Mouse (Mus musculus) bone marrow, adult 2 months (tissue): ENCODE data around the gene Large1. TPM values are rescaled to one million over a fixed set of nuclear protein-coding genes. Genes with fewer than 3 reads are reported as not detected.

Source experiments
- H3K27ac ChIP-seq: fragments of 200-500 bp; 2 replicates; pipeline ENCODE4 v1.5.1; 2012; ENCODE audit warnings: low read depth, mild to moderate bottlenecking, control low read depth, inconsistent platforms, low read length; ENCODE audit not compliant: control insufficient read depth, poor library complexity, insufficient read depth
- H3K4me1 ChIP-seq: fragments of 200-500 bp; 2 replicates; pipeline ENCODE4 v1.6.1; 2011; ENCODE audit warnings: low read length; ENCODE audit not compliant: control insufficient read depth, insufficient read depth
- H3K4me3 ChIP-seq: fragments of 200-500 bp; replicated peaks from 2 replicates; pipeline ENCODE3; 2011; ENCODE audit warnings: mild to moderate bottlenecking, low read depth, low read length, control low read depth; ENCODE audit not compliant: control insufficient read depth
- CTCF ChIP-seq: fragments of 200-500 bp; IDR thresholded peaks from 2 replicates; pipeline ENCODE4 v1.5.1; 2011; ENCODE audit warnings: low read length, control low read depth; ENCODE audit not compliant: control insufficient read depth, insufficient read depth
- POLR2A ChIP-seq: fragments of 200-500 bp; IDR thresholded peaks from 2 replicates; pipeline ENCODE4 v1.6.1; 2011; ENCODE audit warnings: low read depth, mild to moderate bottlenecking, control low read depth, low read length, borderline replicate concordance; ENCODE audit not compliant: control insufficient read depth
- WGBS: fragments of 180-500 bp; shearing (Covaris S2); methylation state at CpG from one replicate; pipeline ENCODE4 v1.1.7; 2018; 5-methylcytosine and 5-hydroxymethylcytosine counted together
- polyA plus RNA-seq: library from polyadenylated mRNA; stranded (reverse); fragments of >200 nt; gene quantifications from 2 replicates; pipeline ENCODE4 v1.2.4, GENCODE M21; 2011; ENCODE audit warnings: low replicate concordance; ENCODE audit not compliant: missing spikeins, insufficient read depth, insufficient read length

Large1 gene
- polyA plus RNA-seq, 1 experiment: 2.1 TPM

DNA sequence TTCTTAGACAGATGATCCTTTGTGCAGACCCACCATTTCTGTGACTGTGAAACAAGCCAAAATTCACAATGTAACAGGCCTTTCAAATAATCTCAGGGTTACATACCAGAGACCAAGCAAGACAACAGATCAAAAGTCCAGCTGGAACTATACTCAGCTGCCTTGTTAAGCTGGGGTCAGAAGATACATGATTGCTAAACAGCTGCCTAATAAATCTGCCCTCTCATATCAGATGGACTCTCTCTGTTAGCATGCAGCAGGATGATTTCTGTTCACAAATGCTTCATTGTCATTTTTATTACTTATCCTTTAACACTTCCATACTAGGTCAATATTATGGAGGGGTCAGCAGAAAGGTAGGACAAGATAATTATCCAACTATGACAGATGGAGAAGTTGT, 80.2 kb downstream of the Large1 start:
- TF ChIP-seq POLR2A (no peak), CTCF (no peak)
- H3K27ac ChIP-seq: no peak overlapping the region
- H3K4me1 ChIP-seq: no peaks in the 10 kb centered on the region
- no peak overlapping the region for H3K4me3 ChIP-seq

DNA sequence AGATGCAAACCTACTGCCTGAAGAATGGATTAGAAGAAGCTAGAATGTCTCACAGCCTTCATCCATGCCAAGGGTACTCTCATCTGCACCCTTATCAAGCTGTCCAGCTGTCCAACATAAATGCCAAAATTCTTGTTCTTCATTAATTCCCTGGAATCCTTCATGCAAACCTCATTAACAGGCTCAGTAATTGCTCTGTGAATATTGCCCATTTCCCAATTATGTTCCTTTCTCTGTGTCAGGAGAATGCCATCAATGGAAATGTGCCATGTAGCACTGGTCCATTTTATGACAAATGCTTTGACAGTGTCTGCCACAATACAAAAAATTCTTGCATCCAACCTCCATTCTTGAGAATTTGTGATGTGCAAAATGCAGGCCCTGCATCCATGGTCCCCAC, 82.3 kb downstream of the Large1 start:
- TF ChIP-seq CTCF (no peak), POLR2A (no peak)

DNA sequence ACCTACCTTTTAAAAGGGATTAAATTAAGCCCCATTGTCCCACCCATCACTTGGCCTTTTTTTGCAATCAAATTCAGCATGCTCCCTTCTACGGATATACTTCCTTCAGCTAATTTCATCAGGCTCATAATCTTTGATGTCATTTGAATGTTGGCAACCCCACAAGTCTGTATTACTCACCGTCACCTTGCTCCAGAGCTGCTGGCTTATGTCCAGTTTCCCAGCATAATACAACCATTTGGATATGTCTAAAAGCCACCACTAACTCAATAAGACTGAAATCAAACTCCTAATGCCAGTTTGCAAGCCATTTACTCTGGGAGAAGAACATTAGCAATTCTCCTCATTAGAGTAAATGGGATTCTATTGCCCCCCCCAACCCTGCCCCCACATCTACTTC, 95.4 kb downstream of the Large1 start:
- TF ChIP-seq CTCF: no peak
- TF ChIP-seq POLR2A: no peak
- Histone ChIP-seq H3K27ac (no peak overlapping the region), H3K4me1 (no peaks in the 10 kb centered on the region), H3K4me3 (no peak overlapping the region)
- 79% methylated on average over 2 of the region's 2 CpGs for WGBS

More for the DNA sequence above, 82.3 kb downstream of the Large1 start:
- no peak overlapping the region for H3K4me3 ChIP-seq
- no peaks in the 10 kb centered on the region for H3K4me1 ChIP-seq
- H3K27ac ChIP-seq: no peak overlapping the region

DNA sequence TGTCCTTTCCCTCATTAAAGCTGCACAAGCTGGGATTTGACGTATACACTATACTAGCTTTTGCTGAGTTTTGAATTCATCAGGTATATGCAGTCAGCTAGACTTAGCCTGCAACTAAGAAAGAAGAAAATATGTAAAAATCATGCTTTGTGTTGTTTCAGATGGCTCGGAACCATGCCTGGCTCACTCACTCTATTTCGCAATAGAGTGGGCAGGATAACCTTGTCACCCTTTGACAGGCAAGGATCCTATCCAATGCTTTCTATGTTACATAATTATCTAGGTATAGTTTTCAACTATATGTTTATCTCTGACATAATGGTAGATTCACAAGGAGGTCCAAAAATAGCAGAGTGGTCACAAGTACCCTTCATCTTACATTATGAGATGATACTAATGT, 109.2 kb downstream of the Large1 start:
- TF ChIP-seq POLR2A (no peak), CTCF (no peak)
- Histone ChIP-seq H3K4me3 (no peak overlapping the region), H3K27ac (no peak overlapping the region), H3K4me1 (no peaks in the 10 kb centered on the region)
- WGBS: 73% methylated on average over 3 of the region's 3 CpGs

DNA sequence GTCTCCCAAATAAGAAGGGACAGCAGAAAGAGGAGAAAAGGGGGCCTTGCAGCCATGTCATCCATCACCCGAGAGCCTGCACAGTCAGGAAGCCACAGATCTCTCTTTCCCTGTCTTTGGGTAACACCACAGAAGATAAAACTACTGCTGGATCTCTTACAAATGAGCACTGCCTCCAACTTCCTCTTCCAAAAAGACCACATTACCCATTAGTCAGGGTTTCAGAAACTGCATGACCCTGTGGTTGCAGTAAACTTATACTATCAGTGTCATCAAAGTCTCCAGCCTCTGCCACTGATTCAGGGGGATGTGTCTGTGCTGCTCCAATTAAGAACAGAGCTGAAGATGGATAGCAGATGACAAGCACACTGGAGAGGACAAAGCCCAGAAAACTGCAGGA, 111.3 kb downstream of the Large1 start:
- Histone ChIP-seq H3K27ac (no peak overlapping the region), H3K4me3 (no peak overlapping the region), H3K4me1 (no peaks in the 10 kb centered on the region)
- 3% methylated on average over 1 of the region's 1 CpGs for WGBS
- no peak for TF ChIP-seq POLR2A
- no peak for TF ChIP-seq CTCF

DNA sequence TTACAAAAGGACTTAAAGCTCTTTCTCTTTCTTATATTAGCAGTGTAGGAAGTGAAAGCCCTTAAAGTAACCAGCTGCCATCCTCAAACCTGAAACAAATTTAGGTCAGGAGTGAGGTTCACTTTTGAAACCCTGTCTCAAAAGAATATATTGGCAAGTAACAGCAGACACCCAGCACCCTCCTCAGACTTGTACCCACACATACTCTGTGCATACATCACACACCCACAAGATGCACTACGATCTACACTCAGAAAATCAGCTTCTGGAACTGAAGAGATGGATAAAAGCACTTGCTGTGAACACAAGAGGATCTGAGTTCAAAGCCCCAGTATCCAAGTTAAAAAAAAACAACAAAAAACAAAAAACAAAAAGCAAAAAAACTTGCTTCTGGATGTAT, 119.1 kb downstream of the Large1 start:
- no peaks in the 10 kb centered on the region for H3K4me1 ChIP-seq
- H3K27ac ChIP-seq: no peak overlapping the region
- 80% methylated on average over 1 of the region's 1 CpGs for WGBS
- TF ChIP-seq CTCF (no peak), POLR2A (no peak)
- H3K4me3 ChIP-seq: no peak overlapping the region

DNA sequence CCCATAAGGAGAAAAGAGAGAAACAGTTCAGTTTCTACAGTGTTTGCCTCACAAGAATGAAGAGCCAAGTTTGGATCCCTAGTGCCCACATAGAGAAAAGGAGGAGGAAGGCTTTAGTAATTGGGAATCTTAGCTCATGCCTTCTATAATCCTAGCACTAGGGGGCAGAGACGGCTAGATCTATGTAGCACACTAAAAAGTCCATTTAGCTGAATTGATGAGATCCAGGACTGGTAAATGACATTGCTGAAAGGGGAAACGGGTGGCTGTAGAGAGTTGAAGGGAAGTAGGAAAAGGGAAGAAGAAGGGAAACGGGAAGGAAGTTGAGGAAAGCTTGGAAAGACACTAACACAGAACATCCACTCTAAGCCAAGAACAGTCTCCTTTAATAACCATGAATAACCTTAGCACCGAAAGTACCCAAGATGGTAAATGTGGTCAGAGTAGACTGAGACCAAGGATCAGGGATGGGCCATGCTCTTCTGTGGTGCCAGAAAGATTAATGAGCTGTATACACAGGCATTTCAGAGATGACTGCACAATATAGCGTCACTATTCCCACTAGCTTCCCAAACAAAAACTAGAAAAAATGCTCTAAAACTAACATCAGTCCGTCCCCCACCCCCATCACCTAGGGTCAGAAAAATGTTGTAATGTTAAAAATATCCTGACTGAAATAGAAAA, 119.8 kb downstream of the Large1 start:
- Histone ChIP-seq H3K4me3 (no peak overlapping the region), H3K27ac (no peak overlapping the region), H3K4me1 (no peaks in the 10 kb centered on the region)
- TF ChIP-seq POLR2A (no peak), CTCF (no peak)
- whole genome bisulfite sequencing: 47% methylated on average over 6 of the region's 6 CpGs

DNA sequence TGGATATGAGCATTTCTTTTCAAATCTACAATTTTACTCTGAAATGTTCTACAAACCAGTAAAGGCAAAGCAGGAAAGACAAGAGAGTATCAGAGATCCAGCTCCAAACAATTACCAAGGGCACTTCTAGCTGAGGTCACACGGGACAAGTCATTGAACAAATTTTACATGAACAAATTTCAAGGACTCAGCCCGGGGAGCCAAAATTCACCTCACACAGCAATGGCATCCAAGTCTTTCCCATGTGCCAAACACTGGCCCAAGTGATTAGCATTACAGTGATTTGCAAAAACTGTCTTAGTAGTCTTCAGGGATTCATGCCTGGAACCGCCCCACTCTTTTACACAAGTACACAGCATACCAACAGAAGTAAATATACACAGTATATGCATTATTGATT, 126.5 kb downstream of the Large1 start:
- Histone ChIP-seq H3K4me1 (no peaks in the 10 kb centered on the region), H3K4me3 (no peak overlapping the region), H3K27ac (no peak overlapping the region)
- WGBS: 78% methylated on average over 3 of the region's 3 CpGs
- TF ChIP-seq POLR2A (no peak), CTCF (no peak)

DNA sequence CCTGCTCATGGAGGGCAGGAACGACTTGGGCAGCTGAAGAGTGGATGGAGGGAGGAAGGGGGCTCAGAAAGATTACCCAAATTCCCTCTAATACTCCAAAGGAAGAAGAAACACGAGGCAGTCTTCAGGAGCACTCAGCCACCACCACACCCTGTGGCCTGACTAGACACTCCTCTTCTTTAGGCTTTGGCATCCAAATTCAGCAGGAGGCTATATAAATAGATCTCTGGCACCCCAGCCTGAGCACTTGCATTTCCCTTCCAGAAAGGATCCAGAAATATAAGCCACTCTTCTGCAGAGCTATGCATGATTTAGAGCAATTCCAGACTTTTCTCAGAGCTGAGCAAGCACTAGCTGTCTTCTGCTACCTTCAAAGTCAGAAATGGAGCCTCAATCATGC, 127.7 kb downstream of the Large1 start:
- Histone ChIP-seq H3K4me1 (no peaks in the 10 kb centered on the region), H3K27ac (no peak overlapping the region), H3K4me3 (no peak overlapping the region)
- TF ChIP-seq POLR2A (no peak), CTCF (no peak)
- 60% methylated on average over 2 of the region's 2 CpGs for WGBS
